Mouse (Mus musculus) fibroblast of lung, adult 2 months (primary cell): ENCODE measurements around the gene Ly6c2.
"Not testable (repeated sequence)": the region's sequence is repeated elsewhere in the genome, so short reads cannot be mapped to it uniquely, and the experiment has no call there.

Experiments used
- DNase-seq: peaks from one replicate; pipeline ENCODE4 v3.0.0-alpha.2; 2011; ENCODE audit warnings: low read depth

Ly6c2 gene

GRCm38 (mm10) chr15:75111861-75112630 lies at the start of gene Ly6c2:
Ly6c2 (minus strand) TSS chr15:75111970.
- DNase-seq: not testable (repeated sequence)

GRCm38 (mm10) chr15:75157646-75158045 lies 45.9 kb upstream of the Ly6c2 start:
- DNase-seq: no peak

DNA sequence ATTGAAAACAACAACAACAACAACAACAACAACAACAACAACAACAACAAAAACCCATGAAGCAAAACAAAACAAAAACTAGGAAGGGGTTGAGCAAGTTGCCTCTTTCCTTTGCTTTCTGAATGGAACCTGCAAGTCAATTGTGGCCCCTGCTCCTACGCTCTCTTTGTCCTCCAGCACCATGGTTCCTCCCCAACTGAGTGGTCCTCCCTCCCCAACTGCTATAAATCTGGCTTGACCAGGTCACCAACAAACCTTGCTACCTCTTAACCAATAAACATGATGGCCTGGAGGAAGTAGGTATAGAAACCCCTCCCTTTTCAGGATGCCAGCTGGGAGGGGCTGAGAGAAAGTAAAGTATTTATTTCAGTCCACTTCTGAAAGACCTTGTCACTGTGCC lies 43.2 kb upstream of the Ly6c2 start, which contains the start of gene Ly6g:
Ly6g (plus strand) TSS at position 301 of the 400 bp plus-strand sequence.
- no peak for DNase-seq

DNA sequence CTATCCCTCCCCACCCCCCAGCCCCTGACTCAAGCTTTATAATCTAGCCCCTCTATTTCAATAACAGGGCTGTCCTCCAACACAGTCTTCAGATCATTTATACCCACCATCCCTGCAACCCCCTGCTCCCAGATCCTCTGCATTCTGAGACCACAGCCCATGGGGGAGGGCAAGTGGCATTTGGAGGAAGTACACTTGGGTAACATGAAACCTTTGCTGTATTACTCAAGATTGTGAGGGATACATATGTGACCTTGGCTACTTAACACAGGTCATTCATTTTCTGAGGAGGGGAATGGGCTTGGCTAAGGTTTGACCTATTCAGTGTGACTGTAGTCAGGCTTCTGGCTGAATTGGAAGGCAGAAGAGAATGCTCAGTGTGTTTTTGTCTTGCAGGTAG lies 41.3 kb upstream of the Ly6c2 start:
- DNase-seq: no peak

GRCm38 (mm10) chr15:75143735-75144134 lies 32.0 kb upstream of the Ly6c2 start:
- DNase-seq: no peak

DNA sequence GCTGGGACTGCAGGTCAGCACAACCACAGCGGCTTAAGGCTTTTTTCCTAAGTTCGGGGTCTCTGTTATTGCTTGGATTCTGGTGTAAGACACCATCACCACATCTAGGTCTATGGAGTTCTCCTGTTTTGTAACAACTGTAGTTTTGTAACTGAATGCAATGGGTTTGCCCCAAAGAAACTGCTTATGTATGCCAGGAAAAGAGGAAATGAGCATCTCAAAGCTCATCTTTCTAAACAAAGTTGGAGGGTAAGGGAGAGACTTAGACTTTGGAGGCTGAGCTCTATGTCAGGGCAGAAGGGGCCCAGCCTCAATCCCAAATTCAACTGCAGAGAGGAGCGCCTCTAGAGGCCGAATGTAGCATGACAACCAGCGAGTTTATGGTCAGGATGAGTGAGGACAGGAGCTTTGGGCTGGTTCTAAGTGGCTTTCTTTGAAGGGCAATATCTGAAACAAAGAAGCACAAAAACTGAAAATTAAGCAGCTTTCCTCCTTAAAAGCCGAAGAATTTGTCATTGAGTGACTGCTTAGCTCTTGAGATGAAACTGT lies 30.1 kb upstream of the Ly6c2 start:
- DNase-seq: not testable (repeated sequence)

- DNase-seq: not testable (repeated sequence)
Measured at GRCm38 (mm10) chr15:75137739-75138138, 26.0 kb upstream of the Ly6c2 start.

DNA sequence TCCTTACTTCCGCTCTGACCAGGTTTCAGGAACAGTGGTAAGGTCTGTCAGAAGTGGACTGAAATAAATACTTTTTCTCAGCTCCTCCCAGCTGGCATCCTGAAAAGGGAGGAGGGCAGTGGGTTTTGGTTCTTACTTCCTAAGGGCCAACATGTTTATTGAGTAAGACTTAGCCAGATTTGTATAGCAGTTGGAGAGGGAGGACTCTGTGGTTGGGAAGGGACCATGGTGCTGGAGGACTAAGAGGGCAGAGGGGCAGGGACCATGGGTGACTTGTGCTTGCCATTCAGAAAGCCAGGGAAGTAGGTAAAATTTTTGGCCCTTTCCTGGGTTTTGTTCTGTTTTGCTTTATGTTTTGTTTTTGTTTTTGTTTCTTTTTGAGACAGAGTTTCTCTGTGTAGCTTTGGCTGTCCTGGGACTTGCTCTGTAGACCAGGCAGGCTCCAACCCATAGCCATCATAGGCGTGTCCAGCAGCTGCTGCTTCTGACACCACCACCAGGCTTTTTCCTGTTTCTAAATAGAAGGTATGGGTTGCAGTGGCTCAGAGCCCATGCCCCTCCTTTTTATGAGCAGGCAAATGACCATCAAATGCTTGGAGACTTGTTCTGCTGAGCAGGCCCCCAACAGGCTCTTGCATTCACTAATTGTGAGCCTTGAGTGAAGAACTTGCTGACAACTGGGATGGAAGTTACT lies 23.5 kb upstream of the Ly6c2 start:
- not testable (repeated sequence) for DNase-seq

DNA sequence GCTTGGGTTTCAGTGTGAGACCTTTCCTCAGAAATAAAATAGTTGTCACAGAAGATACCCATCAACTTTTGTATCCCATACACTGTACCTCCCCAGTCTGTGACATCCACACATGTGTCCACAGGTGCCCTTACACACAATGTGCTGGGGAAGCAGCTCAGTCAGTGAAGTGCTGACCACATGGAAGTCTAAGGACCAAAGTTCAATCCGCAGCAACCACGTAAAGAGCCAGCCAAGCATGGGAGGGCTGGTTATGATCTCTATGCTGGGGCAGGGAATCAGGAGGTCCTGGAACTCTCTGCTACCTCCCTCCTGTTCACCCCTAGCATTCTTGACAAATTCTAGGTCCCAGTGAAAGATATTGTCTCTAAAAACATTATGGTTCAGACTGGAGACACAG lies 20.6 kb upstream of the Ly6c2 start:
- DNase-seq: not testable (repeated sequence)

- DNase-seq: peak; percentile 5
Measured at GRCm38 (mm10) chr15:75120066-75120465, 8.3 kb upstream of the Ly6c2 start.

GRCm38 (mm10) chr15:75118742-75119141 lies 7.0 kb upstream of the Ly6c2 start:
- not testable (repeated sequence) for DNase-seq

DNA sequence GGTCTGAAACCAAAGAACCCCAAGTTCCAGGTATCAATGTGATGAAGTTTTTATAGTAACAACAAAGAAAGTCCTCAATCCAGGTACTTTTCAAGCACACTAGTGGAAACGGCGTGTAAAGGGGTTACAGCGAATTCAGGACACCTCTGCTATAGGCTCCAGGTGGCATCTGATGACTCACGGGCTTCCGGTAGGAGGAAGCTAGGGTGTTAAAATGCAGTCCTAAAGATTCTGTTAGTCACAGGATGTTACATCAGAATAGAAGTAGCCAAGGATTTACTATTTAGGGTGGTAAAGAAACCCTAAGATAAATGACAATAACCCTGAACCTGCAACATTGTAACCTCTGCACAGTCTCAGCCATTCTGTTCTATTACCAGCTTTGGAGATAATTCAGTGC lies 5.7 kb upstream of the Ly6c2 start:
- not testable (repeated sequence) for DNase-seq

DNA sequence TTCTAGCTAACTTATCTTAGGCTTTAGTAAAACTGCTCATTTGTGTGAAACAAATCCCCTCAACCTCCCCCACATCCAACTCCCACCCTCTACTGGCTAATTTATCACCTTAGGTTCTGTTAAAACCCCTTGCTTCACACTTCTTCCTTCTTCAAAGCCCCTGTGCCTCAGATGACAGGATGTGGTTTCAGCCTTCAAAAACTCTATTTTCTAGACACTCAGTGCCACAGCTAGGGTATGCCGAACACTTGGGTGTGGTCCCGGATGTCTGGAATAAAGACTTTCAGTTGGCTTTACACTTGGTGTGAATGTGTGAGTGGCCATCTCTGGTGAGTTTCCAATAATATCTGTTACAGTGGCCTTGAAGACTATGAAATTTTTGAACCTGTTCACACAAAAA lies 4.8 kb upstream of the Ly6c2 start:
- no peak for DNase-seq

DNA sequence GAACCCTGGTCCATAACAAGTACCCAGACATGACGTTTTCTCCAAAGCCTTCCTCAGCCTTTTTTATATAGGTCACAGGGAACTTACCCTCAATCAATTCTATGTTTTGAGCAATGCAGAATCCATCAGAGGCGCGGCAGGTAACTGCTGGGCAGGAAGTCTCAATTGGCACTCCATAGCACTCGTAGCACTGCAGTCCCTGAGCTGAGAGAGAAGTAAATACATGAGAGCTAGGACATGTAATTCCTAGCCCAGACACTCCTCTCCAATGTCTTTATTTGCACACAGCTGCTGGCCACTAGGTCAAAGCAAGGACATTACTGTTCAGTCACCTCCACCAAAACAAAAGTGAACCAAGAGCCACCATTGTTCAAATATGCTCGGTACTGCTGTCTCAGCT lies 1.3 kb downstream of the Ly6c2 start:
- DNase-seq: not testable (repeated sequence)

- DNase-seq: no peak
Measured at GRCm38 (mm10) chr15:75099261-75099660, 12.5 kb downstream of the Ly6c2 start.

- not testable (repeated sequence) for DNase-seq
Measured at GRCm38 (mm10) chr15:75088041-75088440, 23.7 kb downstream of the Ly6c2 start.

DNA sequence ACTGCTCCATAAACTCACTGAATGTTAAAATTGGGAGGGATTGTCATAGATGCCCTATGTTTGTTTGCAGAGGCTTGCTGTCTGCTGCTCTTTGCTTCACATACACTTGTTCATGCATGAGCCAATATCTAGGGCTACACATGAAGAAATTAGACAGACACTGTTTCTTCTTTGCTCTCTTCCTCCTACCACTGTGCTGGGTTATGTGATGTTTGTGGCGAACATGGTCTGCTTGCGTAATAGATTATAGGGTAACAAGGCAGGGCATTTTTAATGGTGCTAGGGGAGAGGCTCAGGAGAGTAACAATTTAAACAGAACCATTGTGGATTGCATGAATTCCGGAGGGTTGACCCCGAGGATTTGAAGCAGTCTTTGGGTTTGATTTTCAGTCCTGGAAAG lies 41.8 kb downstream of the Ly6c2 start:
- DNase-seq: no peak

GRCm38 (mm10) chr15:75062030-75062574 lies 49.7 kb downstream of the Ly6c2 start:
- DNase-seq: not testable (repeated sequence)

GRCm38 (mm10) chr15:75060505-75060904 lies 51.3 kb downstream of the Ly6c2 start:
- no peak for DNase-seq
